Mouse (Mus musculus) stomach, postnatal 0 days (tissue): ENCODE measurements around the gene Zfhx3. TPM values are rescaled to one million over a fixed set of nuclear protein-coding genes. Genes with fewer than 3 reads are reported as not detected.

Experiments used
- ATAC-seq: fragments of 200-750 bp; cut with Nextera tagmentation; 2 replicates; pipeline ENCODE4 v1.8.0; 2017; ENCODE audit not compliant: low FRiP score, low TSS enrichment
- DNase-seq: peaks from one replicate; pipeline ENCODE4 v3.0.0-alpha.2; 2016; ENCODE audit warnings: low spot score
- H3K27ac ChIP-seq: fragments of 300-500 bp; sonication (generic); replicated peaks from 2 replicates; pipeline ENCODE4 v1.5.1; 2014; ENCODE audit warnings: mild to moderate bottlenecking, control low read depth
- H3K27me3 ChIP-seq: fragments of 300-500 bp; sonication (generic); 2 replicates; pipeline ENCODE4 v1.6.1; 2014; ENCODE audit warnings: low read length; ENCODE audit not compliant: control insufficient read depth, insufficient read depth
- H3K36me3 ChIP-seq: fragments of 300-500 bp; sonication (generic); 2 replicates; pipeline ENCODE4 v1.6.1; 2014; ENCODE audit warnings: low read length, mixed read lengths; ENCODE audit not compliant: control insufficient read depth, insufficient read depth
- H3K4me1 ChIP-seq: fragments of 300-500 bp; sonication (generic); replicated peaks from 2 replicates; pipeline ENCODE4 v1.6.1; 2014; ENCODE audit warnings: antibody characterized with exemption; ENCODE audit not compliant: control insufficient read depth, insufficient read depth
- H3K4me2 ChIP-seq: fragments of 300-500 bp; sonication (generic); replicated peaks from 2 replicates; pipeline ENCODE4 v1.6.1; 2014; ENCODE audit warnings: low read depth, mild to moderate bottlenecking, control low read depth, moderate library complexity
- H3K4me3 ChIP-seq: fragments of 300-500 bp; sonication (generic); 2 replicates; pipeline ENCODE4 v1.5.1; 2014; ENCODE audit warnings: low read depth, low read length, control low read depth
- H3K9ac ChIP-seq: fragments of 300-500 bp; sonication (generic); 2 replicates; pipeline ENCODE4 v1.6.1; 2014; ENCODE audit warnings: mild to moderate bottlenecking, low read length, control low read depth, mixed read lengths
- H3K9me3 ChIP-seq: fragments of 300-500 bp; sonication (generic); 2 replicates; pipeline ENCODE4 v1.6.1; 2016; ENCODE audit warnings: low read length; ENCODE audit not compliant: control insufficient read depth
- CTCF ChIP-seq: IDR thresholded peaks from 2 replicates; pipeline ENCODE4 v1.5.1; 2016; ENCODE audit warnings: antibody characterized with exemption, low read depth, mild to moderate bottlenecking, moderate library complexity
- EP300 ChIP-seq: optimal IDR thresholded peaks from 2 replicates; pipeline ENCODE3; 2016; ENCODE audit warnings: antibody characterized with exemption
- WGBS: fragments of 180-500 bp; shearing (Covaris S2); extraction: QIAGEN DNeasy Blood & Tissue Kit; methylation state at CpG from one replicate; pipeline ENCODE4 v1.1.7; 2014; 5-methylcytosine and 5-hydroxymethylcytosine counted together
- polyA plus RNA-seq: library from polyadenylated mRNA; unstranded; fragments of >200 nt; fragmentation: Nextera tagmentation; extraction: Ambion mirVana; gene quantifications from 2 replicates; pipeline ENCODE4 v1.2.1, GENCODE M21; 2015

Gene Zfhx3
- polyA plus RNA-seq, 1 experiment from 2014 or later, result 4.6 TPM

- Histone ChIP-seq H3K36me3 (no peaks in the 10 kb centered on the region), H3K9ac (no peak overlapping the region), H3K4me1 (no peaks in the 10 kb centered on the region), H3K27me3 (no peaks in the 10 kb centered on the region), H3K27ac (no peak overlapping the region), H3K9me3 (no peaks in the 10 kb centered on the region), H3K4me2 (no peak overlapping the region), H3K4me3 (no peak overlapping the region)
- WGBS, result 77% methylated on average over 7 of the region's 7 CpGs
- no peak for DNase-seq
- no peak for ATAC-seq
- TF ChIP-seq EP300 (no peak), CTCF (no peak)
Measured at GRCm38 (mm10) chr8:108563934-108564564, 621.6 kb downstream of the Zfhx3 start.

GRCm38 (mm10) chr8:108566035-108566434 lies 623.6 kb downstream of the Zfhx3 start:
- Histone ChIP-seq H3K4me3 (no peak overlapping the region), H3K36me3 (no peaks in the 10 kb centered on the region), H3K27ac (no peak overlapping the region), H3K27me3 (no peaks in the 10 kb centered on the region), H3K9ac (no peak overlapping the region), H3K9me3 (no peaks in the 10 kb centered on the region), H3K4me1 (no peaks in the 10 kb centered on the region), H3K4me2 (no peak overlapping the region)
- 83% methylated on average over 12 of the region's 12 CpGs for WGBS
- no peak for ATAC-seq
- no peak for TF ChIP-seq EP300
- TF ChIP-seq CTCF, result no peak
- DNase-seq, result no peak

- ATAC-seq (0 out of 2 replicates have a peak, but pooled peaks have one; percentile 15), DNase-seq (no peak)
- no peak overlapping the region for H3K27ac ChIP-seq
- WGBS, result 82% methylated on average over 5 of the region's 5 CpGs
- H3K4me3 ChIP-seq, result no peak overlapping the region
- H3K9ac ChIP-seq, result no peak overlapping the region
- no peaks in the 10 kb centered on the region for H3K9me3 ChIP-seq
- no peaks in the 10 kb centered on the region for H3K4me1 ChIP-seq
- H3K27me3 ChIP-seq, result no peaks in the 10 kb centered on the region
- TF ChIP-seq CTCF (no peak), EP300 (no peak)
- no peak overlapping the region for H3K4me2 ChIP-seq
- no peaks in the 10 kb centered on the region for H3K36me3 ChIP-seq
Measured at GRCm38 (mm10) chr8:108573295-108574017, 631.0 kb downstream of the Zfhx3 start.

- Histone ChIP-seq H3K4me1 (no peaks in the 10 kb centered on the region), H3K36me3 (no peaks in the 10 kb centered on the region), H3K9me3 (no peaks in the 10 kb centered on the region), H3K27ac (no peak overlapping the region), H3K27me3 (no peaks in the 10 kb centered on the region), H3K9ac (no peak overlapping the region), H3K4me2 (no peak overlapping the region), H3K4me3 (no peak overlapping the region)
- ATAC-seq (0 out of 2 replicates have a peak, but pooled peaks have one; percentile 12), DNase-seq (peak; percentile 45)
- TF ChIP-seq CTCF (peak; percentile 81), EP300 (no peak)
- WGBS, result 31% methylated on average over 7 of the region's 7 CpGs
Measured at GRCm38 (mm10) chr8:108574101-108574500, 631.7 kb downstream of the Zfhx3 start.

GRCm38 (mm10) chr8:108577571-108577970 lies 635.1 kb downstream of the Zfhx3 start:
- Histone ChIP-seq H3K27ac (no peak overlapping the region), H3K4me3 (no peak overlapping the region), H3K9ac (no peak overlapping the region), H3K9me3 (no peaks in the 10 kb centered on the region), H3K36me3 (no peaks in the 10 kb centered on the region), H3K4me1 (no peaks in the 10 kb centered on the region), H3K4me2 (no peak overlapping the region), H3K27me3 (no peaks in the 10 kb centered on the region)
- TF ChIP-seq CTCF (no peak), EP300 (no peak)
- ATAC-seq (no peak), DNase-seq (no peak)
- WGBS, result 61% methylated on average over 5 of the region's 7 CpGs

- ATAC-seq (no peak), DNase-seq (no peak)
- no peak overlapping the region for H3K9ac ChIP-seq
- H3K27me3 ChIP-seq, result no peaks in the 10 kb centered on the region
- no peaks in the 10 kb centered on the region for H3K4me1 ChIP-seq
- no peak for TF ChIP-seq EP300
- no peak for TF ChIP-seq CTCF
- H3K27ac ChIP-seq, result no peak overlapping the region
- no peak overlapping the region for H3K4me2 ChIP-seq
- no peaks in the 10 kb centered on the region for H3K36me3 ChIP-seq
- no peaks in the 10 kb centered on the region for H3K9me3 ChIP-seq
- WGBS, result 76% methylated on average over 10 of the region's 10 CpGs
- no peak overlapping the region for H3K4me3 ChIP-seq
Measured at GRCm38 (mm10) chr8:108578388-108578787, 635.9 kb downstream of the Zfhx3 start.
